Mouse (Mus musculus) limb, embryonic 14.5 days (tissue): ENCODE results near the gene Prr3. TPM values are rescaled to one million over a fixed set of nuclear protein-coding genes. Genes with fewer than 3 reads are reported as not detected.

ENCODE experiments used
- ATAC-seq: fragments of 200-750 bp; cut with Nextera tagmentation; 2 replicates; pipeline ENCODE4 v1.8.0; 2017; ENCODE audit warnings: low read depth, moderate number of reproducible peaks, moderate TSS enrichment; ENCODE audit not compliant: low FRiP score
- DNase-seq: peaks from one replicate; pipeline ENCODE4 v3.0.0-alpha.2; 2015; ENCODE audit warnings: low spot score
- H3K27ac ChIP-seq: fragments of 300-500 bp; sonication (generic); replicated peaks from 2 replicates; pipeline ENCODE4 v1.5.1; 2014; ENCODE audit warnings: low read depth, mild to moderate bottlenecking, low read length, moderate library complexity, mixed read lengths
- H3K27me3 ChIP-seq: fragments of 300-500 bp; sonication (generic); 2 replicates; pipeline ENCODE4 v1.6.1; 2014; ENCODE audit warnings: low read length, mixed read lengths; ENCODE audit not compliant: control insufficient read depth, insufficient read depth
- H3K36me3 ChIP-seq: fragments of 300-500 bp; sonication (generic); 2 replicates; pipeline ENCODE4 v1.6.1; 2014; ENCODE audit warnings: mild to moderate bottlenecking, low read length, moderate library complexity, mixed read lengths; ENCODE audit not compliant: control insufficient read depth, insufficient read depth
- H3K4me1 ChIP-seq: fragments of 300-500 bp; sonication (generic); 2 replicates; pipeline ENCODE4 v1.6.1; 2014; ENCODE audit warnings: antibody characterized with exemption, low read length, mixed read lengths; ENCODE audit not compliant: control insufficient read depth, insufficient read depth
- H3K4me2 ChIP-seq: fragments of 300-500 bp; sonication (generic); replicated peaks from 2 replicates; pipeline ENCODE4 v1.6.1; 2014; ENCODE audit warnings: low read depth, mild to moderate bottlenecking, low read length, moderate library complexity; ENCODE audit not compliant: severe bottlenecking
- H3K4me3 ChIP-seq: fragments of 300-500 bp; sonication (generic); replicated peaks from 2 replicates; pipeline ENCODE4 v1.5.1; 2014; ENCODE audit warnings: low read length
- H3K9ac ChIP-seq: fragments of 300-500 bp; sonication (generic); 2 replicates; pipeline ENCODE4 v1.6.1; 2014; ENCODE audit warnings: mild to moderate bottlenecking, low read depth, low read length, moderate library complexity; ENCODE audit not compliant: severe bottlenecking
- H3K9me3 ChIP-seq: fragments of 300-500 bp; sonication (generic); 2 replicates; pipeline ENCODE4 v1.6.1; 2016; ENCODE audit warnings: low read length; ENCODE audit not compliant: control insufficient read depth
- POLR2A ChIP-seq: fragments of 200-500 bp; IDR thresholded peaks from 2 replicates; pipeline ENCODE4 v1.8.0; 2012; ENCODE audit warnings: inconsistent platforms, mild to moderate bottlenecking, moderate library complexity, borderline replicate concordance; ENCODE audit not compliant: insufficient read depth, insufficient read length; ENCODE audit errors: extremely low read depth
- WGBS: fragments of 180-500 bp; shearing (Covaris S2); extraction: QIAGEN DNeasy Blood & Tissue Kit; methylation state at CpG from one replicate; pipeline ENCODE4 v1.1.7; 2014; 5-methylcytosine and 5-hydroxymethylcytosine counted together
- polyA plus RNA-seq, 2 experiments: library from polyadenylated mRNA; depleted of rRNA in 1 of 2; stranded (reverse) in 1 of 2; unstranded in 1 of 2; fragments of >200 nt; fragmentation: Nextera tagmentation in 1 of 2; extraction: Ambion mirVana in 1 of 2; gene quantifications; 2 replicates each; pipeline versions ENCODE4 v1.2.1 to v1.2.3; 2012 to 2014

Prr3 gene
- polyA plus RNA-seq, 2 experiments: 34.7 to 57.8 TPM

DNA sequence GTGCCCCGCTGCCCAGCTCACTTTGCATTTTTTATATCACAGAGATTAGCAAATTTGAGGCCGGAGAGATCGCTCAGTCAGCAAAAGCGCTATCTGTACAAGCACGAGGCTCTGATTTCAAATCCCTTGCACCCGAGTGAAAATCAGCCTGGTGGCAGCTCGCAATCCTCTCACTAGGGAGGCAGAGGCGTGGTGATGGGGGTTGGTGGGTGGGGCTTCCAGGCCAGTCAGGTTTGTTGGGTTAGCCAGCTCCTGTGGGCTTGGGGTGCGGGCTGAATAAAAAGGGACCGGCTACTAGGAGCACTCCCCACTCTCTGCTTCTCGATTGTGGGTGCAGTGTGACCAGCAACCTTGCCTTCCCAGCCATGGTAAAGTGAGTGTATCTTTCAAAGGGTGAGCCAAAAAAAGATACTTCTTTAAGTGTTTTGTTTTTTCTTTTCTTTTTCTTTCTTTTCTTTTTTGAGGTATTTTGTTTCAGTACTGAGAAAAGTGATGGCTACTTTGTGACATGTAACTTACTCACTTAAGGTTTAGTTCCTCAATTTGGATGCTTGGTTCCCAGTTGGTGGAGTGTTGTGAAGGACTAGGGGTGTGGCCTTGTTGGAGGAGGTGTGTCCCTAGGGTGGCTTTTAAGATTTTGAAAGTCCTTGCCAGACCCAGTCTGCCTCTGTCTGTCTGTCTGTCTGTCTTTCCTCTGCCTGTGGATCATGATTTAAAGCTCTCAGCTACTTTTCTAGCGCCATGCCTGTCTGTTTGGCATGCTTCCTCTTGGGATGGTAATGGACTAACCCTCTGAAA, 17.9 kb upstream of the Prr3 start:
- H3K27me3 ChIP-seq: no peaks in the 10 kb centered on the region
- no peak for ATAC-seq
- DNase-seq: no peak
- TF ChIP-seq POLR2A: no peak
- 57% methylated on average over 12 of the region's 12 CpGs for WGBS
- H3K27ac ChIP-seq: no peak overlapping the region
- no peak overlapping the region for H3K9ac ChIP-seq
- no peaks in the 10 kb centered on the region for H3K36me3 ChIP-seq
- H3K4me3 ChIP-seq: no peak overlapping the region
- H3K9me3 ChIP-seq: no peaks in the 10 kb centered on the region
- H3K4me1 ChIP-seq: peaks cover 2% of the 10 kb centered on the region; the same call in 1 of the 2 replicates
- H3K4me2 ChIP-seq: no peak overlapping the region

DNA sequence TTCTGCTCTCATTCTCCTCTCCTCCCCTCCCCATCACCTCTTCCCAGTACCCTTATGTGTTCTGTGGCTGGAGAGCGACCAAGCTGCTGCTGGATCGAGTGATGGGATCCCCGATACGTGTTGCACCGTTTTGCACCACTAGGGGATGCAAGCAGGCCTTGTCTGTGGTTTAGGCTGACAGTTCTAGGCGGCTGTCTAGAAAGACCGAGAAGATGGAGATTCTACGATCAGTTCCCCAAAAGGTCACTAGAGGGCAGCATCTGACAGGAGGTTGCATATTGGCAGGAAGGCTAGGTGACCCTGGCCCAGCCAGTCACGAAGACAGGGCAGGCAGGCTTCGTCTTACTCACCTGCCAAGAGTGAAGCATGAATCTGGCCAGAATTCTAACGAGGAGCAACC, 16.9 kb upstream of the Prr3 start:
- ATAC-seq: peak; percentile 74
- Histone ChIP-seq H3K4me1 (peaks cover 2% of the 10 kb centered on the region; the same call in 1 of the 2 replicates), H3K9ac (no peak overlapping the region), H3K36me3 (no peaks in the 10 kb centered on the region), H3K27me3 (no peaks in the 10 kb centered on the region), H3K4me3 (no peak overlapping the region), H3K4me2 (no peak overlapping the region), H3K9me3 (no peaks in the 10 kb centered on the region), H3K27ac (no peak overlapping the region)
- 4% methylated on average over 11 of the region's 11 CpGs for WGBS
- peak; percentile 92 for DNase-seq
- no peak for TF ChIP-seq POLR2A

DNA sequence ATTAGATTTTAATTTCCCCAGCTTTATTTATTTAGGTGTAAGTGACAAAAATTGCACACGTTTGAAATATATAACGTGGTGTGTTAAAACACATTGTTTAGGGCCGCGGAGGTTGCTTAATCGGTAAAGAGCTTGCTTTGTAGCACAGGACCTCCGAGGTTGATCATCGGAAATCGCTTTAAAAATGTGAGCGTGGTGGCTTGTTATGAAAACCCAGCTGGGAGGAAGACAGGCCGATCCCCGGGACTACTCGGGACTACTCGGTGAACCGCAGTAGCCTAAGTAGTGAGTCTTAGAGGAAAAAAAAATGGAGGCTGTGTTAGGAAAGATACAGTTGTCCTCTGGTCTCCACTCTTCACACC, 14.8 kb upstream of the Prr3 start:
- Histone ChIP-seq H3K4me3 (peak overlapping the region; percentile 58), H3K9ac (peak overlapping the region; percentile 56), H3K4me1 (peaks cover 2% of the 10 kb centered on the region; the same call in 1 of the 2 replicates), H3K9me3 (no peaks in the 10 kb centered on the region), H3K36me3 (peaks cover under 1% of the 10 kb centered on the region; the same call in 1 of the 2 replicates), H3K27ac (no peak overlapping the region), H3K27me3 (no peaks in the 10 kb centered on the region), H3K4me2 (peak overlapping the region; percentile 77)
- no peak for TF ChIP-seq POLR2A
- DNase-seq (no peak), ATAC-seq (no peak)
- under 1% methylated on average over 14 of the region's 14 CpGs for WGBS

DNA sequence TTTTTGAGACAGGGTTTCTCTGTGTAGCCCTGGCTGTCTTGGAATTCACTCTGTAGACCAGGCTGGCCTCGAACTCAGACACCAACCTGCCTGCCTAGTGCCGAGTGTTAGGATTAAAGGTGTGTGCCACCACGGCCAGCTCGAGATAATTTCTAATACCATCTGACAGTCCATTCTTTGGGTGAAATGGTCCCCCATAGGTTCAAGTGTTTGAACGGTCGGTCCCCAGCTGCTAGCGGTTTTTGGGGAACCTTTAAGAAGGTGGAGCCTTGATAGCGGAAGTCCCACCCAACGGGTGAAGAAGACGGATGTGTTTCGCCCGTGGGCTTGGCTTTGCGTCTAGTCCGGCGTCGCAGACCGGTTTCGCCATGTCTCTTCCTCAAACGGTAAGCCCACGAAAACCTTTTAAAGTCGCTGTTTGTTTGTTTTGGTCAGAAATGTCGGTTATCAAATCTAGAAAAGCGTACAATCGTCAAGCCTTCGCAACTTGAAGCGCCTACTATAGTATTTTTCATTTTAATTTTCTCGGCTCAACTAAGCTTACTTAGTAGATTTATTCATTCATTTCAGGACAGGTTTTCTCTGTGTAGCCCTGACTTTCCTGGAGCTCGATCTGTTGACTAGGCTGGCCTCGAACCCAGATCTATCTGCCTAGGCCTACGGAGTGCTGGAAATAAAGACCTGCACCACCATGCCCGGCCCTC, 14.3 kb upstream of the Prr3 start:
- peak overlapping the region; percentile 48; the same call in 1 of the 2 replicates for H3K27ac ChIP-seq
- WGBS: 3% methylated on average over 31 of the region's 31 CpGs

DNA sequence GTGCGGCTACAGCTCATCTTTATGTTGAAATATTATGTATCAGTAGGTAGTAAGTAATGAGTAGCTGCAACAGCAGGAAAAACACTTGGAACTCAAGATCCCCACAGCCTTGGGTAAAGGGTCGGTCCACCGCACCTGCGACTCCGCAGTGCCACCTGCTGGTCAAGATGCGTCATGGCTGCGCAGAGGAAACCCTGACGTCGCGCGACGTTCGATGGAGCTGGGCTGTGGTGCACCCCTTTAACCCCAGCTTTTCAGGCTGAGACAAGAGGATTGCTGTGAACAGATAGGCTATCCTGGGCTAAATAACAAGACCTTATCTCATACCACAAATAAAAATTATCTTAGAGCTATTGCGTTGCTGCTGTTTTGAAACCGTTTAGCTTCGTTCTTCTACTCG, 13.6 kb upstream of the Prr3 start:
- Histone ChIP-seq H3K36me3 (peaks cover 13% of the 10 kb centered on the region), H3K9ac (no peak overlapping the region), H3K4me3 (peak overlapping the region; percentile 58), H3K4me2 (peak overlapping the region; percentile 77; the same call in 1 of the 2 replicates), H3K9me3 (no peaks in the 10 kb centered on the region), H3K27me3 (no peaks in the 10 kb centered on the region), H3K27ac (no peak overlapping the region), H3K4me1 (peaks cover 2% of the 10 kb centered on the region; the same call in 1 of the 2 replicates)
- WGBS: 5% methylated on average over 17 of the region's 17 CpGs
- DNase-seq (peak; percentile 81), ATAC-seq (peak; percentile 76)
- no peak for TF ChIP-seq POLR2A

More for the DNA sequence above, 14.3 kb upstream of the Prr3 start:
- no peaks in the 10 kb centered on the region for H3K9me3 ChIP-seq
- peak overlapping the region; percentile 56 for H3K9ac ChIP-seq
- DNase-seq (peak; percentile 84), ATAC-seq (peak; percentile 62)
- TF ChIP-seq POLR2A: peak; percentile 58; the same call in 1 of the 2 replicates
- H3K4me3 ChIP-seq: peak overlapping the region; percentile 58
- peaks cover 6% of the 10 kb centered on the region for H3K36me3 ChIP-seq
- H3K27me3 ChIP-seq: no peaks in the 10 kb centered on the region
- H3K4me1 ChIP-seq: peaks cover 2% of the 10 kb centered on the region; the same call in 1 of the 2 replicates
- H3K4me2 ChIP-seq: peak overlapping the region; percentile 77
